Mouse (Mus musculus) bone marrow, adult 2 months (tissue): ENCODE data around the gene Gpr152. TPM values are rescaled to one million over a fixed set of nuclear protein-coding genes. Genes with fewer than 3 reads are reported as not detected.
A peak's percentile ranks its signal among the peaks of the same experiment; 100 is the strongest.

Experiments
- H3K27ac ChIP-seq: fragments of 200-500 bp; 2 replicates; pipeline ENCODE4 v1.5.1; 2012; ENCODE audit warnings: low read depth, mild to moderate bottlenecking, control low read depth, inconsistent platforms, low read length; ENCODE audit not compliant: control insufficient read depth, poor library complexity, insufficient read depth
- H3K4me1 ChIP-seq: fragments of 200-500 bp; 2 replicates; pipeline ENCODE4 v1.6.1; 2011; ENCODE audit warnings: low read length; ENCODE audit not compliant: control insufficient read depth, insufficient read depth
- H3K4me3 ChIP-seq: fragments of 200-500 bp; replicated peaks from 2 replicates; pipeline ENCODE3; 2011; ENCODE audit warnings: mild to moderate bottlenecking, low read depth, low read length, control low read depth; ENCODE audit not compliant: control insufficient read depth
- CTCF ChIP-seq: fragments of 200-500 bp; IDR thresholded peaks from 2 replicates; pipeline ENCODE4 v1.5.1; 2011; ENCODE audit warnings: low read length, control low read depth; ENCODE audit not compliant: control insufficient read depth, insufficient read depth
- POLR2A ChIP-seq: fragments of 200-500 bp; IDR thresholded peaks from 2 replicates; pipeline ENCODE4 v1.6.1; 2011; ENCODE audit warnings: low read depth, mild to moderate bottlenecking, control low read depth, low read length, borderline replicate concordance; ENCODE audit not compliant: control insufficient read depth
- WGBS: fragments of 180-500 bp; shearing (Covaris S2); methylation state at CpG from one replicate; pipeline ENCODE4 v1.1.7; 2018; 5-methylcytosine and 5-hydroxymethylcytosine counted together
- polyA plus RNA-seq: library from polyadenylated mRNA; stranded (reverse); fragments of >200 nt; gene quantifications from 2 replicates; pipeline ENCODE4 v1.2.4, GENCODE M21; 2011; ENCODE audit warnings: low replicate concordance; ENCODE audit not compliant: missing spikeins, insufficient read depth, insufficient read length

Gene Gpr152
- polyA plus RNA-seq, 1 experiment = not detected

GRCm38 (mm10) chr19:4170723-4171392, 31.3 kb downstream of the Gpr152 start:
- peak overlapping the region; percentile 65 for H3K27ac ChIP-seq

GRCm38 (mm10) chr19:4171393-4172290, 32.1 kb downstream of the Gpr152 start:
- H3K27ac ChIP-seq = peak overlapping the region; percentile 65
- TF ChIP-seq POLR2A (0 out of 2 replicates have a peak, but pooled peaks have one; percentile 34), CTCF (no peak)
- H3K4me3 ChIP-seq = no peak overlapping the region
- H3K4me1 ChIP-seq = peaks cover 10% of the 10 kb centered on the region
- 19% methylated on average over 13 of the region's 13 CpGs for WGBS

More at GRCm38 (mm10) chr19:4170723-4171392, 31.3 kb downstream of the Gpr152 start:
- TF ChIP-seq POLR2A (no peak), CTCF (no peak)
- Histone ChIP-seq H3K4me3 (no peak overlapping the region), H3K4me1 (peaks cover 10% of the 10 kb centered on the region)
- 74% methylated on average over 10 of the region's 10 CpGs for WGBS

GRCm38 (mm10) chr19:4172925-4173324, 33.3 kb downstream of the Gpr152 start:
- Histone ChIP-seq H3K27ac (no peak overlapping the region), H3K4me3 (no peak overlapping the region), H3K4me1 (peaks cover 10% of the 10 kb centered on the region)
- 73% methylated on average over 11 of the region's 11 CpGs for WGBS
- no peak for TF ChIP-seq CTCF
- TF ChIP-seq POLR2A = no peak

GRCm38 (mm10) chr19:4175368-4175947, 35.9 kb downstream of the Gpr152 start, which contains the start of gene Carns1:
TSS of gene Carns1 (minus strand) at chr19:4175479.
- 73% methylated on average over 11 of the region's 11 CpGs for whole genome bisulfite sequencing
- Histone ChIP-seq H3K4me1 (peaks cover 8% of the 10 kb centered on the region), H3K4me3 (no peak within 1 kb of the TSS), H3K27ac (no peak within 1 kb of the TSS)
- TF ChIP-seq CTCF (no peak), POLR2A (no peak)

- Histone ChIP-seq H3K4me3 (no peak overlapping the region), H3K4me1 (peaks cover 11% of the 10 kb centered on the region), H3K27ac (peak overlapping the region; percentile 25)
- WGBS = 53% methylated on average over 7 of the region's 7 CpGs
- TF ChIP-seq POLR2A (no peak), CTCF (no peak)
Observed at GRCm38 (mm10) chr19:4180411-4180810, 40.8 kb downstream of the Gpr152 start.

GRCm38 (mm10) chr19:4181892-4182291, 42.3 kb downstream of the Gpr152 start:
- 35% methylated on average over 3 of the region's 3 CpGs for WGBS

GRCm38 (mm10) chr19:4183689-4184088, 44.1 kb downstream of the Gpr152 start:
- peaks cover 30% of the 10 kb centered on the region for H3K4me1 ChIP-seq
- WGBS = 80% methylated on average over 2 of the region's 2 CpGs
- TF ChIP-seq POLR2A (no peak), CTCF (no peak)
- no peak overlapping the region for H3K27ac ChIP-seq
- H3K4me3 ChIP-seq = no peak overlapping the region

More at GRCm38 (mm10) chr19:4181892-4182291, 42.3 kb downstream of the Gpr152 start:
- TF ChIP-seq CTCF = no peak
- Histone ChIP-seq H3K27ac (peak overlapping the region; percentile 26; the same call in 1 of the 2 replicates), H3K4me3 (no peak overlapping the region), H3K4me1 (peaks cover 22% of the 10 kb centered on the region)
